7 mouse cellular contexts compared by ENCODE assay signal in the genomic region with DNA sequence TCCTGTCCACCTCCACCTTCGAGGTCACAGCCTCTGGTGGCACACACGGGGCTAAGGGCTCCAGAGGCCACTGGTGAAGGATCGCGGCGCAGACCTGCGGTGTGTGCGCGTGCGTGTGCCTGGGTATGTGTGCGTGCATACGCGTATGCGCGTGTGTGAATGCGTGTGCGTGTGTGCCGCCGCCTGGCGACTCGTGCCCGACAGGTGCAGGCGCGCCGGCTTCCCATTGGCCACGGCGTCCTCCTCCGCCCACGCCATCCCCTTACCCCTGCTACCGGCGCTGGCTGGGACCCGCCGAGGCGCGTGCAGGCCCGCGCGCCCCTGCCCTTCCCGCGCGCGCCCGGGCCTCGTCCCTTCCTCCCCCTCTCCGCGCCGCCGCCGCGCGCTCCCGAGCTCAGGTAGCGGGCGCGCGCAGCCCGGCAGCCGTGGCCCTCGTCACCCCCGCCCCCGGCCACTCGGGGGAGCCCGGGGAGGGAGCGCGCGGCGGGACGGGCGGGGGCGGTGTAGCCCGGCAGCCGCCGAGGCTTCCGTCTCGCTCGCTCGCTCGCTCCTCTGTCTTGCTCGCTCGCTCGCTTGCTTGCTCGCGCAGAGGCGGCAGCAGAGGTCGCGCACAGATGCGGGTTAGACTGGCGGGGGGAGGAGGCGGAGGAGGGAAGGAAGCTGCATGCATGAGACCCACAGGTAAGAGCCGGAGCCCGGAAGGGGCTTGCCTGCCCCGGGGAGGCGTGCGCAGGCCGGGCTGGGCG. TPM values are rescaled to one million over a fixed set of nuclear protein-coding genes. Genes with fewer than 3 reads are reported as not detected.
A peak's percentile ranks its signal among the peaks of the same experiment; 100 is the strongest.
DNase-seq lines count a peak whose midpoint lies in the region; ATAC-seq lines count a peak whose summit lies in the region.

A gene (plus strand): TSS at position 145 of the 746 bp plus-strand sequence.

- no peaks in the 10 kb centered on the region for H3K9me3 ChIP-seq in intestine, embryonic 16.5 days (ENCODE audit: control insufficient read depth, low read length)

- DNase-seq in ZHBTc4 (ENCODE audit: low read depth, low spot score) = peak; percentile 92
- peak; percentile 90 for DNase-seq in cerebellum, adult 9-10 months
- DNase-seq in frontal cortex, postnatal 10 days (ENCODE audit: low spot score in 2 of 2) = peak; percentile 82 to 88
- peak; percentile 85 to 89 for DNase-seq in left cerebral cortex, postnatal 36 days (ENCODE audit: low spot score in 2 of 2)
- DNase-seq in mesoderm, embryonic 11.5 days (ENCODE audit: low read depth, low spot score) = peak; percentile 76
- peak; percentile 82 for DNase-seq in right cerebral cortex, postnatal 4 days

- peak; percentile 90 for ATAC-seq in intestine, embryonic 16.5 days

- peaks cover 13% of the 10 kb centered on the region for H3K4me1 ChIP-seq in intestine, embryonic 16.5 days (ENCODE audit: control insufficient read depth, insufficient read depth, low read length)

- H3K4me2 ChIP-seq in intestine, embryonic 16.5 days (ENCODE audit: low read depth, low read length) = peak within 1 kb of the TSS; percentile 85

- H3K4me3 ChIP-seq in intestine, embryonic 16.5 days (ENCODE audit: low read length) = peak within 1 kb of the TSS; percentile 63

- under 1% methylated on average over 85 of the region's 95 CpGs for WGBS in intestine, embryonic 16.5 days

- H3K9ac ChIP-seq in intestine, embryonic 16.5 days (ENCODE audit: low read depth, low read length) = peak within 1 kb of the TSS; percentile 69

- 0 out of 2 replicates have a peak within 1 kb of the TSS, but pooled peaks have one; percentile 42 for H3K27ac ChIP-seq in intestine, embryonic 16.5 days (ENCODE audit: low read length)

- H3K36me3 ChIP-seq in intestine, embryonic 16.5 days (ENCODE audit: control insufficient read depth, insufficient read depth, low read length) = no peaks in the 10 kb centered on the region

- 0 out of 2 replicates have a peak, but pooled peaks cover 2% of the 10 kb centered on the region for H3K27me3 ChIP-seq in intestine, embryonic 16.5 days (replicated peaks; ENCODE audit: control insufficient read depth, insufficient read depth, low read length)

- intact Hi-C loops in left cerebral cortex, postnatal 36 days (cut with DNase I) = loop anchor here (5.0 kb wide), 1 partner anchor 33 kb away; no protein-coding TSS in a partner anchor

RNA-seq across cellular contexts. Expression of the gene that starts here (rescaled TPM):
- polyA plus RNA-seq in intestine, embryonic 16.5 days (2015; fragmentation: Nextera tagmentation; extraction: Ambion mirVana) = 11.8 and 12.3 TPM in 2 replicates
- 100 to 1,000 TPM; 113 TPM for total RNA-seq in left cerebral cortex, postnatal 36 days (2021)

Comparison
In these comparisons a context has a peak if more than half of its experiments do, and no peak if none do; other contexts are left out.
1. Peak in every context shown above with its lines: DNase-seq, ATAC-seq, H3K4me3 ChIP-seq and H3K27ac ChIP-seq.